Mouse (Mus musculus): ENCODE data around the gene Naxd.

DNA sequence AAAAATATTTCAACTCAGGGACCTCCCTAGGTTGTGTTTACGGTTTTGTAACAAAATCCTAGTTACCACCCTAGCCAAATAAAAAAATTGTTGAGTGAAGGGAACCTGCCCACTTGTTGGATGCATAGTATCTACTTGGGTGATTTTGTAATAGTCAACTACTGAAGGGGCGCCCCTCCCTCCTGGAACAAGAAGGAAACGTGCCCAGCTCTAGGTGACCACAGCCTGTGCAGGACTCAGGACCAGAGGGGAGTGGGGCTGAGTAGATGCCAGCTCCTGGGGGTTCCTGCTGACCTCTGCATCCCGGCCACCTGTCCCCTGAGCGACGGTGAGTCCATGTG, 20.7 kb downstream of the Naxd start:
- no peak for TF ChIP-seq TAL1 (IDR thresholded peaks at IDR 0.05; ENCODE audit: low read length)
- no peak for TF ChIP-seq GATA1 (IDR thresholded peaks at IDR 0.05; ENCODE audit: low read length)

All from erythroblast, embryonic 14.5 days (primary cell).